Mouse (Mus musculus) right cerebral cortex, postnatal 10 days (tissue): Measurements from ENCODE around the gene Tnfrsf25.

Experiments used
- DNase-seq, 2 experiments: peaks; one replicate each; pipeline ENCODE4 v3.0.0; 2021; ENCODE audit warnings: low spot score in 2 of 2

The Tnfrsf25 gene

DNA sequence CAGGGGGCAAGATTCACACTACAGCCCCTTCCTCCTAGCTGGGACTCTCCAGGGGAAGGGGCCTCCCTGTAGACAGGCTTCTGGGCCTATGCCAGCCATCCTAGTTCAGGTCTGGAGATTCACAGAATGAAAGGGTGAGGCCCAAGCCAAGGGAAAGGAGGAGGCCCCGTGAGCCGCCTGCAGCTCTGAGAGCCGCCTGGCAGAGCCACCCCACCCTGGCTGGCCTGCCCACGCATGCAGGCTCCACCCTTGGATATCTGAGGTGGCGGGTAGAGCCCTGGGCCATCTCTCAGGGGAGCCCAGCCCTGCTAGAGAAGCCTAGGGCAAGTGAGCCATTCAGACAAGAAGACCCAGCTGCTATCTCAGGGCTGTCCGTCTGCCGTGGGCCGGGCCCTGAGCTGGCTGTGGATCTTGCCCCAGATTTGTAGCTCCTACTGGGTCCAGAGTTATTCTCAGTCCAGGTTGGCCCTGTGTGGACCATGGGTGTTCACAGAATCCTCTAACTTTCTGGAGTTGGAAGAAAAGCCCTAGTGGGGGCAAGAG is 22.9 kb upstream of the Tnfrsf25 start:
- DNase-seq, result no peak

DNA sequence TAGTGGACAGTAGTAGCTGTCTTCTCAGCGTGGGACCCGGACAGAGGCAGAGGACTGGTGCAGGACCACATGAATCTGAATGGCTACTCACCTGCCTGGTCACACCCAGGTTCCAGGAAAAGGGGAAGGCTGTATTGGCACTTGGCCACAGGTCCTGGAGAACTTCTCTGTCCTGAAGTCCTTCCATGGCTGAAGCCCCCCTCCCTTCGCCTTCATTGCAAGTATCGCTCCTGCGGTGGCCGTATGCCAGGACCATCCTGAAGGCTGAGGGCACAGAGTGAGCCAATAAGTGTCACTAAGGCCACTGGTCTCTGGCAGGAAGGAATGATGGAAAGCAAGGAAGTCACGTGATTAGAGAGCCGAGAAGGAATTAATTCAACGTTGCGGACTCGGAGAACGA is 21.5 kb upstream of the Tnfrsf25 start:
- DNase-seq, result no peak

DNA sequence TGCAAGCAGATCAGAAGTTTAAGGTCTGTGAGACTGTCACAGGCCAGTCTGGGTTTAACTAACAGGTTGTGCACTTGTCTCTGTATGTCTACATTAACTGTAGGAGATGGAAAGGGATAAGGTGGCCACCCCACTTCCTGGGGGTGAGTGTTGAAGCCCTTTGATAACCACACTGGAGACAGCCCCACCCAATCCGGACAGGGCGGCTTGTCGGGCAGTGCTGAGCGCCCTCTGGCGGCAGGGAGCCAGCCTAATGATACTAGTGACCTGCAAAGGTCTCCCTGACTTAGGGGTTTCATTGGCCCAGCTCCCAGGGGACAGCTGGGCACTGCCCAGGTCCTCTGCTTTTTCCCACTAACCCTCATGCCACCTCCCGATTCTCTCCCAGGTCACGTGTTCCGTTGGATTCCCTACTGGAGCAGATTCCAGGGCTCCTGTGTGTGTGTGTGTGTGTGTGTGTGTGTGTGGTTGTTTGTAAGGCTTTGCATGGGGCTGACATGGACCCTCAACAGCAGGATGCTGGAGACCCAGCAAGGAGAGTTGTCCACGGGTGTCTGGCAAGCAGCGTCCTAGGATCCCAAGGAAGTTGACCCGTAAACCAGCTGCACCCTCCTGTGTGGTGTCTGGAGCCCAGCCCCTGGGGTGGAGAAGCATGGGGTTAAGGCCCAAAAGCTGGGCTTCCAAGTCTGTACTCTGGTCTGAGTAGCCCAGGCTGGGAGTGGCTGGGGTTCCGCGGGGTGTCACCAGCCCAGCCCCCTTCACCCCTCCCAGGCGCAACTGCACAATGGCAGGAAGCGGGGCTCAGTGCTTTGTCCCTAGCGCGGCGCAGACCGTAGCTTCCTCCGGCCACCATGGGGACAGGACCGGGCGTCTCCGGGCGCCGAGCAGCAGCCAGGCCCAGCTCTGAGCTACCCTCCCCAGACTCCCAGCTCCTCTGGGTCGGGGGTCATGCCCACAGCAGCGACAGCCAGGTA is 19.5 kb upstream of the Tnfrsf25 start:
- peak in 1 of 2 experiments; percentile 70 for DNase-seq

DNA sequence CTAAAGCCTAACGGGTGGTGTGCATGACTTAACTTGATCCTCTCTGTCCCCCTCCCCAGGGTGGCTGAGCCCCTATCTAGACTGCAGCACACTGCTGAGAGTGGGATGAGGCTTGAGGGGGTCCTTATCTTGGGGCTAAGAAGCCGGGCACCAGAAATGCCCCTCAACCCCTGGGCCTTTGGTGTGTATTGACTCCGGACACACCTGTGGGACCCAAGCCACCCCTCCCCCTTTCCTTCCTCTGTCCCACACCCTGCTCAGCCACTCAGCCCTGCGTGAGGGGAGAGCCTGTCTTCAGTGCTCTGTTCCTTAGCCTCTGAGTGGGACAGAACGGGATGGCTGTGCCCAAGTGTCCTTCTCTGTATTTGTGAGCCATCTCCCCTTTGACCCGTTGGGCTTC is 18.8 kb upstream of the Tnfrsf25 start:
- peak in 1 of 2 experiments; percentile 21 for DNase-seq

DNA sequence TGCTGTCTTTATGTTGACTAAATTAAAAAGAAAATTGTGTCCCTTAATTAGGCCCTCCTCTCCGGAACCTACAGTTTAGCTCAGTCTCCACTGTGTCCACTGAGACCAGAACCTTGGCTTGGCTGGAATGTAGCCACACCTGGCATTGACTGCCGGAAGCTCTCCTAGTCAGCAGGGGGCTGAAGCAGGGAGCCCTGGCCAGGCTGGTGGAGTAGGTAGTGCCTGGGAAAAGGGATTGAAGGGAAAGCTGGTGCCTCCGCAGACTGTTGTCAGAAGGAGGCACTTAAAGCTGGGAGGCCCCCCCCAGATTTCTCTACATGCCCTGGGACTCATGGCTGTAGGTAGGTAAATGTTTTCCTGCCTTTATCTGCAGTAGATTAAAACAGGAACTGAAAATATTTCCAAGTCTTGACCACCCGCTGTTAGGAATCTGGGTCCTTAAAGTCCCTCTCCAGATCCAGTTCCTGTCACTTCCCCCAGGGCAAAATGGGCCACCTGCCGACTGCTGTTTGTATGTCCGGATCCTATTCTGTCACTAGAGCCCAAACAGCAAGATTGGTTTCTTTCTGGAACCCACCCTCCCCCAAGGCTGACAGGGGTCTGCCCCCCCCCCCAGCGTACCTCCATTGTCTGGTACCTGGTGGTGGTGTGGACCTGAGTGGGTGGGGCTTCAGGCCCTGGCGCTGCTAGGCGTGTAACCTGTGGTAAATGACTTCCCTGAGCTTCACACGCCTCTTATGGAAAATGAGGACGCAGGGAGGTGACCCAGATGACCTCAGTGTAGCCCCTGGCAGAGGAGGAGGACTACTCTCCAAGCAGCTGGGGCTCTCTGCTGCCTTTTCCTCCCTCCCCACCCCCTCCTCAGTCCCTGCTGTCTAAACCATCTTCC is 17.6 kb upstream of the Tnfrsf25 start:
- peak in 1 of 2 experiments; percentile 25 for DNase-seq

DNA sequence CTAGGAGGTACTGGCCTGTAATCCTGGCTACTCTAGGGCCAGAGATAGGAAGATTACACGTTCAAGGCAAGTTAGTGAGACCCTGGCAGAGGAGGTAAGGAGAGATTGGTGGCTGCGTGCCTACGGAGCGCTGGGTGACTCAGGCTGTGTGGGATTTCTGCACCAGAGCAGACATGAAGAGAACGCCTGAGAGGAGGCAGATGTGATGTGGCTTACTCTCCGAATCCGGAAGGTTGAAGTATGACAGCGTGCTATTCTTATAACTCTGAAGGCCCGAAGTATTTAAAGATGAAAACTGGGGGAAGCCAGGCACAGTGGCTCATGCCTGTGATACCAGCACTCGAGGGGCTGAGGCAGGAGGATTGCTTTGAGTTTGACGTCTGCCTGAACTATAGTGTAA is 15.2 kb upstream of the Tnfrsf25 start:
- DNase-seq, result peak; percentile 72 to 81

DNA sequence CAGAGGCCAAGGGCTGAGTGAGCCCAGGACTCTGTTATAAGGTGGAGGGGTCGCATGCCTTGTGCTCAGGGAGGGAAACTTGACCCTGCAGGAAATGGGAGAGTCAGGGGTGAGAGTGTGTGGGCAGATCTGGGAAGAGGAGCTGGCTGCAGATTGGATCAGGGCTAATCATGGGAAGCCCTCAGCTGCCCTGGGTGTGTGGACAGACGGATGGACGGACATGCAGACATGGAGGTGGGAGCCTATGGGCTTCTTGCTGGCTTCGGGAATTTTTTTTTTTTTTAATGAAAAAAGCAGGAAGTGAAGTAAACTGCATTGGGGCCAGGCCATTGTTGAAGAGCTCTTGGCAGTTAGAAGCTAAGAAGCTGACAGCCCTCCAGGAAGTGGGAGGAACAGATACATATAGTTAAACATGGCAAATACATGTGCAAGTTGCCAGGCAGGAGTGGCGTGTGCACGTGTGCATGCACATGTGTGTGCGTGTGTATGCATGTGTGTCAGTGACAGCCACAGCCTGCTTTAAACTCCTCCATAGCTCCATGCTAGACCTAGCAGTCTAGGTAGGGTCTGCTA is 14.6 kb upstream of the Tnfrsf25 start:
- DNase-seq, result peak in 1 of 2 experiments; percentile 40

DNA sequence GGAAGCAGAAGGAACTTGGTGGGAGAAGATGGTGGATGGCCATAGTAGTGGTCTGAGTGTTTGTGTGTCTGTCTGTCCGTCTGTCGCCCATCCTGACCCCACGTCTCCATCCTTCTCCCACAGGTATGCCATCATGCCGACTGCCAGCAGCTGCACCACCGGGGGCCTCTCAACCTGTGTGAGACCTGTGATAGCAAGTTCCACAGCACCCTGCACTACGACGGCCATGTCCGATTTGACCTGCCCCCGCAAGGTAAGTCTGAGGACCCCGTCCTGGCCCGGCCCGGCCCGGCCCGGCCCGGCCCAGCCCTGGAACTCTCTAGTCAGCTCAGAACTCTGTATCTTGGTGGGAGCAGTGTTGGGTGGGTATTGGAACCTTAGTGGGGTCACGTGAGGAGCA is 13.8 kb upstream of the Tnfrsf25 start:
- DNase-seq, result peak in 1 of 2 experiments; percentile 26

DNA sequence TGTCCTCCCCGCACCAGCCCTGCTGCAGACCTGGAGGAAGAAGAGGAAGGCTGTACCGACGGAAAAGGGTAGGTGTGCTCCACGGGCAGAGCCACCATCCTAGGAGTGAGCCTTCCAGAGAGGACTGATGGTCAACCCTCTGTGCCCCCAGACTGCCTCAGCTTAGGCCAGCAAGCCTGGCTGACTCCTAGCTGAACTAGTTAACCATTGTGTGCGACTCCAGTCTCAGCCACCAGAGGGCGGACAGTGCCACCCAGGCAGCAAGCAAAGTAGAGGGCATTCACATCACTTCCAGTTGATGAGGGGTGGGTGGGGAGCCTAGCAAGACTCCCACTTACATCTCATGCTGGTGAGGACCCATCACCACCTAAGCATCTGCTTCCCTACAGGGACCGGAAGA is 12.7 kb upstream of the Tnfrsf25 start:
- DNase-seq, result peak in 1 of 2 experiments; percentile 82

DNA sequence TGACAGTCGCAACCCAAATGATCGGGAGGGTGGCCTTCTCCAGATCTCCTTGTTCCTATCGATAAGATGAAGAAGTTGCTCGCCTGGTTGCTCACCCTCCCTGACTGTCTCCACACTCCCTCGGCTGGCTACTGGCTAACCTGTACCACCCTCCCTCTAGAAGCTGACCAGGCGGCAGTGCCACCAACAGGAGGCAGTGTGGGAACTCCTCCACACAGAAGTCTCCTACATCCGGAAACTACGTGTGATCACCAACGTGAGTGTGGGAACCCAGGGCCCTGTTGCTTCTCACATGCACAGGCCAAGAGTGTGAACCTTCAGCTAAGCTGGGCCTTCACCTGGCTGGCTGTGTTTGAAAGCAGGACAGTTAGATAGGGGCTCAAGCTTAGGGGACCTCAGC is 9.0 kb upstream of the Tnfrsf25 start:
- DNase-seq, result peak in 1 of 2 experiments; percentile 25

DNA sequence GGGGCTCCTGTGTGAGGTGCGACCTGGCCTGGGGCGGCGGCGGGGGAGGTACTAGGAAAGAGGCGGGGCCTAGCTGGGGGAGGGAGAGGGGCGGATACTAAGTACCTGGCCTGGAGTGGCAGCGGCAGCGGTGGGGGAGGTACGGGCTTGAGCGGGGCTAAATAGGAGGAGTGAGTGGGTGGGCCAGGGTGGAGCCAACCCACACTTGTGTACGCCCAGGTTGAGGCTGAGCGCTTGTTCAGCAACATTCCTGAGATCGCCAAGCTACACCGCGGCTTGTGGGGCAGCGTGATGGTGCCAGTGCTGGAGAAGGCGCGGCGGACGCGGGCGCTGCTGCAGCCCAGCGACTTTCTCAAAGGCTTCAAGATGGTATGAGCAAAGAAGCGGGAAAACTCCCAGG is 8.2 kb upstream of the Tnfrsf25 start:
- no peak for DNase-seq

DNA sequence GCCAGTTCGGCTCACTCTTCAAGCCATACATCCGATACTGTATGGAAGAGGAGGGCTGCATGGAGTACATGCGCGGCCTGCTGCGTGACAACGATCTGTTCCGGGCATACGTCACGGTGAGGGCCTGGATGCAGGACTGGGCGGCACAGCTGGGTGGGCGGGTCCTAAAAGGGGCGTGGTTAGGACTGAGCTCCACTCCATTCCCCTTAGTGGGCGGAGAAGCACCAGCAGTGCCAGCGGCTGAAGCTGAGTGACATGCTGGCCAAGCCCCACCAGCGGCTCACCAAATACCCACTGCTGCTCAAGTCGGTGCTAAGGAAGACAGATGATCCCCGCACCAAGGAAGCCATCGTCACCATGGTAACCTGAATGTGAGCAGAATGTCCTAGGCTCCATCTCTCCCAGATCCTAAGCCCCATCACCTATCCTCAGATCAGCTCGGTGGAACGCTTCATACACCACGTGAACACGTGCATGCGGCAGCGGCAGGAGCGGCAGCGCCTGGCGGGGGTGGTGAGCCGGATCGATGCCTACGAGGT is 7.7 kb upstream of the Tnfrsf25 start:
- DNase-seq, result peak; percentile 83 to 85

DNA sequence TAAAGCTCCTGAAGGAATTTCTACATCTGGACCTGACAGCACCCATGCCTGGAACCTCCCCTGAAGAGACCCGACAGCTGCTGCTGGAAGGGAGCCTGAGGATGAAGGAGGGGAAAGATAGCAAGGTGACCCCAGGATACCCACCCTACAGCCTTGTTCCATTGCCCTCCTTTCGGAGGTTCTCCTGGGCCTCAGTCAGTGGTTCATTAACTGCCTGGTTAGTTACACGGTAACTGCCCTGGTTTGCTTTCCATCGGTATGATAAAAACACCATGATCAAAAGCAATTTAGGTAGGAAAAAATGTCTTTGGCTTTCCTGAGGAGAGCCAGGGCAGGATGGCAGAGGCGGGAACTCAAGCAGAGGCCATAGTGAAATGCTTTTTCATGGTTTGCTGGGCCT is 7.1 kb upstream of the Tnfrsf25 start:
- no peak for DNase-seq

DNA sequence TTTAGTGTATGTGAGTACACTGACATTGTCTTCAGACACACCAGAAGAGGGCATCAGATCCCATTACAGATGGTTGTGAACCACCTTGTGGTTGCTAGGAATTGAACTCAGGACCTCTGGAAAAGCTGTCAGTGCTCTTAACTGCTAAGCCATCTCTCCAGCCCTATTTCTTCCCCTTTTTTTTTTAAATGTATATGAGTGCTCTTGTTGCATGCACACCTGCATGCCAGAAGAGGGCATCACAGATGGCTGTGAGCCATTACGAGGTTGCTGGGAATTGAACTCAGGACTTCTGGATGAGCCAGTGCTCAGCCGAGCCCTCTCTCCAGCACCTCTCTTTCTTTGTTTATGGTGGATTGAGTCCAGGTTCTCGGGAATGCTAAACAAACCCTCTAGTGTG is 6.2 kb upstream of the Tnfrsf25 start:
- no peak for DNase-seq

DNA sequence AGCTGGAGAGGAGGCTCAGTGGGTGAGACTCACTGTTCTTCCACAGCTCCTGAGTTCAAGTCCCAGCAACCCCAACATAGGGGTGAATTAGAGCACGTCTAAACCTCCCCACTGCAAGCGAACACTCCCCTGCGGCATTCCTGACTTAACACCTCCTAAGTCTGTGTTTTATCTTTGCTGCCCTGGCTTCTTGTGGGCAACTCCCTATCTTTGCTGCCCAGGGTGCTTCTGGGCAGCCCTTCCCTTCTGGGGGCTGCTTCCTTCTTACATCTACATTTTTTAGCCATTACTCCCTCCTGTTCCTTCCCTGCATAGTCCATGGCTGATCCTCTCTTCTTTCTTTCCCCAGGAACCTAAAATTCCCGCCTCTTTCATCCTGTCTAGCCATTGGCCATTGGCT is 5.0 kb upstream of the Tnfrsf25 start:
- DNase-seq, result no peak

DNA sequence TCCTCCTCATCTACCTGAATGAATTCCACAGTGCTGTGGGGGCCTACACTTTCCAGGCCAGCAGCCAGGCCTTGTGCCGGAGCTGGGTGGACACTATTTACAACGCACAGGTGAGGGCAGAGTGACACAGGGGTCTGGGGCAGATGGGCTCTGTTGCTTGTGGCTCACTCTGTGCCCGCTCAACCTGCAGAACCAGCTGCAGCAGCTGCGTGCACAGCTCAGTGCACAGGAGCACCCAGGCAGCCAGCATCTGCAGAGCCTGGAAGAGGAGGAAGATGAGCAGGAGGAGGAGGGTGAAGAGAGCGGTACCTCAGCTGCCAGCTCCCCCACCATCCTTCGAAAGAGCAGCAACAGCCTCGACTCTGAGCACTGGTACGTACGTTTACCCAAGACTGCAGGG is 3.4 kb upstream of the Tnfrsf25 start:
- DNase-seq, result no peak

DNA sequence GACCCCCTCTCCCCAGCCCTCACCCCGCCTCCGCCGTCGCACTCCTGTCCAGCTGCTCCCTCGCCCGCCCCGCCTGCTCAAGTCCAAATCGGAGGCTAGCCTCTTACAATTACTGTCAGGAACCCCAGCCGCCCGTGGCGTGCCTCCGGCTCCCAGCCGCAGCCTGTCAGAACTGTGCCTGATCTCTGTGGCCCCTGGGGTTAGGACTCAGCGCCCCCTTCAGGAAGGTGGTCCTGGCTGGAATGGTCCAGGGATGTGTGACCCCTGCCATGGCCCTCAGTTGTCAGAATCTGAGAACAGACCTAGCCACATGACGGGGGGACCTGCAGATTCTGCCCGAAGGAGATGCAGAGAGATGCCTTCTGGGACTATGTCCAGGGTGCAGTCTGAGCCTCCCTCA is 1.7 kb upstream of the Tnfrsf25 start:
- peak in 1 of 2 experiments; percentile 31 for DNase-seq

DNA sequence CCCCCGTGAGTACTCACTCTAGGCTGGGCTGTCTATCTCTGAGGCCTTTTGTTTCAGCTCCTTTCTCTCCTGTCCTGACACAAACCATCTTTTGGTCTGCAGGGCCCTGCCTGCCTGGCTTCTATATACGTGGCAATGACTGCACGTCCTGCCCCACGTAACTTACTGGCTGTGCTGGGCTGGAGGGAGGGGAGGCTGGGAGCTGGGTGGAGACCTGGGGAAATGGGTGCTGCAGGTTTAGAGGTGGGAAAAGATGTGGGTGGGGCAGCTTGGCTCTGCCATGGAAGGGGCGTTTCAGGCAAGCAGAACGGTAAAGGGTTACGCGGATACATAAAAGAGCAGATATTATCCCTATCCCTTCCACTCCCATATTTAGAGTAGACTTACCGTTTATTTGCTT is 1.8 kb downstream of the Tnfrsf25 start:
- DNase-seq, result no peak

DNA sequence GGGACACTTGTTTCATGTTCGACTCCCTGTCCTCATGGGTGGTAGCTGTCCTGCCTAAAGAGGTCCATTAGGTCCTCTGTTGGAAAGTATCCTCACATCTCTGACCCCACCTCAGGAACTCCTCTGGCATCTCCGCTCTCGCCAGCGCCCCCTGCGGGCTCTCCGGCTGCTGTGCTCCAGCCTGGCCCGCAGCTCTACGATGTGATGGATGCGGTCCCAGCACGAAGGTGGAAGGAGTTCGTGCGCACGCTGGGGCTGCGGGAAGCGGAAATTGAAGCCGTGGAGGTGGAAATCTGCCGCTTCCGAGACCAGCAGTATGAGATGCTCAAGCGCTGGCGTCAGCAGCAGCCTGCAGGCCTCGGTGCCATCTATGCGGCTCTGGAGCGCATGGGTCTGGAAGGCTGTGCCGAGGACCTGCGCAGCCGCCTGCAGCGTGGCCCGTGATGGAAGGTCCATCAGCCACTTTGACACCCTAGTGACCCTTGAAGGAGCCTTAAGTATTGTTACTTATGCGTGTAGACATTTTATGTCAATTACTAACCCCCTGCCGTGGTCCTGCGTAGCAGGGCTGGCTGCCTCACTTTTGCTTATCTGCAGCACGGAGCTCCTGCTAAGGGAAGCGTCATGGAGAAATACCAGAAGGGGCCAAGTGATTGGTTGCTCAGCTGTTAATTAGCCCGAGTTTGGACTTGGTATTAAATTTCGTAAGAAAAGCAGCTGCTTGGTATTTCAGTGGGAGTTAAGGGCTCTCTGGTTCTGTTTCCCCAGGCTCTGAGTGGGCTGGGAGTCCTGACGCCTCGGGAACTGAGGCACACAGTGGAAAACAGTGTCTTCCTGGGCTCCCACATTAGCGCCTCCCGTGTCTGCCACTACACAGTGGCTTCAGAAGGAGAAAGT is 3.9 kb downstream of the Tnfrsf25 start:
- DNase-seq, result no peak
